In genomic region chr19:29039334-29039733, GRCm38 (mm10) we compare ENCODE assay signal across 28 mouse cellular contexts. TPM values are rescaled to one million over a fixed set of nuclear protein-coding genes. Genes with fewer than 3 reads are reported as not detected.
A peak's percentile ranks its signal among the peaks of the same experiment; 100 is the strongest.
DNase-seq lines count a peak whose midpoint lies in the region; ATAC-seq and TF ChIP-seq lines count a peak whose summit lies in the region.
"Had no signal": no experiment of that assay in that cellular context is flagged by ENCODE, and none has a peak within 500 bp of the region (broad histone marks: within the 10 kb centered on the region; RNA-seq: fewer than 3 reads in every experiment).

No protein-coding gene starts in this region.

- no peak for DNase-seq in heart, adult 2 months
- DNase-seq in liver, adult 2 months (ENCODE audit: extremely low read depth, low read depth, low spot score), result no peak
- DNase-seq in ES-CJ7 (ENCODE audit: low read depth, low spot score) (peak; percentile 35), ZHBTc4 (ENCODE audit: low read depth, low spot score) (peak; percentile 47)
- DNase-seq in hindbrain, embryonic 14.5 days (ENCODE audit: low spot score), result no peak
- DNase-seq in kidney, postnatal 36 days, result no peak
- DNase-seq: adrenal gland, adult 2 months; adrenal gland, postnatal 36 days; cerebellum, adult 9-10 months; embryo, embryonic 11 days; heart, postnatal 14 days; kidney, postnatal 4 days; liver, embryonic 13.5 days; lung, postnatal 36 days; right cerebral cortex, postnatal 4 days; thymus, postnatal 4 days had no signal

- H3K9ac ChIP-seq in heart, adult 2 months (ENCODE audit: low read depth, low read length), result no peak overlapping the region
- no peak overlapping the region for H3K9ac ChIP-seq in heart, embryonic 11.5 days (ENCODE audit: low read depth, low read length)
- H3K9ac ChIP-seq in liver, adult 2 months (ENCODE audit: low read depth, low read length), result no peak overlapping the region
- no peak overlapping the region for H3K9ac ChIP-seq in liver, embryonic 12.5 days
- no peak overlapping the region for H3K9ac ChIP-seq in hindbrain, embryonic 14.5 days
- H3K9ac ChIP-seq: embryonic facial prominence, embryonic 12.5 days; intestine, embryonic 15.5 days; limb, embryonic 12.5 days; liver, embryonic 13.5 days; lung, embryonic 15.5 days; neural tube, embryonic 13.5 days had no signal

- H3K4me2 ChIP-seq in heart, embryonic 11.5 days, result no peak overlapping the region
- no peak overlapping the region for H3K4me2 ChIP-seq in liver, embryonic 12.5 days
- H3K4me2 ChIP-seq in hindbrain, embryonic 14.5 days (replicated peaks), result no peak overlapping the region
- H3K4me2 ChIP-seq: embryonic facial prominence, embryonic 12.5 days; intestine, embryonic 15.5 days; limb, embryonic 12.5 days; liver, embryonic 13.5 days; lung, embryonic 15.5 days; midbrain, embryonic 11.5 days; neural tube, embryonic 13.5 days had no signal

- H3K79me2 ChIP-seq in heart, adult 2 months (replicated peaks; ENCODE audit: control insufficient read depth, insufficient read depth, low read length), result peaks cover 3% of the 10 kb centered on the region
- peaks cover 31% of the 10 kb centered on the region; the same call in 1 of the 2 replicates for H3K79me2 ChIP-seq in liver, adult 2 months (ENCODE audit: control insufficient read depth, insufficient read depth, low read length)

- H3K9me3 ChIP-seq in heart, embryonic 11.5 days (replicated peaks; ENCODE audit: control insufficient read depth, low read length), result no peaks in the 10 kb centered on the region
- no peaks in the 10 kb centered on the region for H3K9me3 ChIP-seq in liver, embryonic 12.5 days (replicated peaks)
- H3K9me3 ChIP-seq in hindbrain, embryonic 14.5 days (ENCODE audit: control insufficient read depth, low read length), result no peaks in the 10 kb centered on the region; the same call in 1 of the 2 replicates
- H3K9me3 ChIP-seq: embryonic facial prominence, embryonic 12.5 days; intestine, embryonic 15.5 days; lung, embryonic 15.5 days; neural tube, embryonic 13.5 days had no signal

- no peak for TF ChIP-seq POLR2A in heart, adult 2 months (IDR thresholded peaks at IDR 0.05; ENCODE audit: insufficient read depth, low read depth, low read length)
- no peak for TF ChIP-seq POLR2A in liver, adult 2 months (IDR thresholded peaks at IDR 0.05; ENCODE audit: extremely low read depth, insufficient read depth, low read length)

- H3K4me3 ChIP-seq in heart, adult 2 months, result no peak overlapping the region
- no peak overlapping the region for H3K4me3 ChIP-seq in heart, embryonic 11.5 days (ENCODE audit: low read depth, low read length)
- H3K4me3 ChIP-seq in liver, adult 2 months (ENCODE audit: insufficient read depth, low read depth, low read length), result no peak overlapping the region
- no peak overlapping the region for H3K4me3 ChIP-seq in liver, embryonic 12.5 days
- H3K4me3 ChIP-seq in hindbrain, embryonic 14.5 days (replicated peaks; ENCODE audit: low read length), result no peak overlapping the region
- H3K4me3 ChIP-seq: embryonic facial prominence, embryonic 12.5 days; hindbrain, embryonic 10.5 days; intestine, embryonic 15.5 days; limb, embryonic 12.5 days; liver, embryonic 13.5 days; lung, embryonic 15.5 days; neural tube, embryonic 13.5 days had no signal

- H3K4me1 ChIP-seq in heart, adult 2 months (ENCODE audit: control insufficient read depth, insufficient read depth, low read length), result peaks cover 3% of the 10 kb centered on the region; the same call in 1 of the 2 replicates
- H3K4me1 ChIP-seq in heart, embryonic 11.5 days (ENCODE audit: control insufficient read depth, insufficient read depth, low read length), result peaks cover 4% of the 10 kb centered on the region; the same call in 1 of the 2 replicates
- H3K4me1 ChIP-seq in liver, adult 2 months (ENCODE audit: control insufficient read depth, insufficient read depth, low read length), result peaks cover 15% of the 10 kb centered on the region
- no peaks in the 10 kb centered on the region for H3K4me1 ChIP-seq in liver, embryonic 12.5 days
- peaks cover 3% of the 10 kb centered on the region; the same call in 1 of the 2 replicates for H3K4me1 ChIP-seq in hindbrain, embryonic 14.5 days (replicated peaks; ENCODE audit: control insufficient read depth, insufficient read depth, low read length)
- H3K4me1 ChIP-seq: embryonic facial prominence, embryonic 12.5 days; intestine, embryonic 15.5 days; limb, embryonic 12.5 days; liver, embryonic 13.5 days had no signal

- no peak overlapping the region for H3K27ac ChIP-seq in heart, adult 2 months
- no peak overlapping the region for H3K27ac ChIP-seq in heart, embryonic 11.5 days (ENCODE audit: low read depth, low read length)
- H3K27ac ChIP-seq in liver, adult 2 months (replicated peaks; ENCODE audit: insufficient read depth, low read depth, low read length), result peak overlapping the region; percentile 59; the same call in 1 of the 2 replicates
- no peak overlapping the region for H3K27ac ChIP-seq in liver, embryonic 12.5 days
- no peak overlapping the region for H3K27ac ChIP-seq in hindbrain, embryonic 14.5 days
- H3K27ac ChIP-seq: embryonic facial prominence, embryonic 12.5 days; hindbrain, embryonic 10.5 days; hindbrain, postnatal 0 days; intestine, embryonic 15.5 days; limb, embryonic 12.5 days; liver, embryonic 13.5 days; lung, embryonic 15.5 days; neural tube, embryonic 13.5 days had no signal

- peak; percentile 28 for TF ChIP-seq CTCF in heart, adult 2 months (IDR thresholded peaks at IDR 0.05)
- TF ChIP-seq CTCF in liver, adult 2 months (IDR thresholded peaks at IDR 0.05; ENCODE audit: low read depth, low read length), result no peak

- TF ChIP-seq EP300 in heart, adult 2 months (IDR thresholded peaks at IDR 0.05; ENCODE audit: insufficient read depth, low read depth, low read length), result no peak

- no peak for ATAC-seq in heart, embryonic 11.5 days (replicated peaks; ENCODE audit: insufficient number of reproducible peaks, low FRiP score, low TSS enrichment)
- no peak for ATAC-seq in liver, embryonic 12.5 days
- no peak for ATAC-seq in hindbrain, embryonic 14.5 days (ENCODE audit: low FRiP score)
- ATAC-seq: activated CD4-positive, CD25-positive, alpha-beta regulatory T cell, adult 4 months; forebrain, embryonic 14.5 days; hindbrain, postnatal 0 days; intestine, embryonic 15.5 days had no signal

- intact Hi-C loops in heart, adult 2 months (cut with DNase I), result no loop called here

- H3K36me3 ChIP-seq in heart, adult 2 months (ENCODE audit: control insufficient read depth, insufficient read depth, low read length), result peaks cover 5% of the 10 kb centered on the region
- peaks cover 12% of the 10 kb centered on the region for H3K36me3 ChIP-seq in heart, embryonic 11.5 days (ENCODE audit: control insufficient read depth, insufficient read depth, low read length)
- peaks cover 24% of the 10 kb centered on the region for H3K36me3 ChIP-seq in liver, adult 2 months (ENCODE audit: control insufficient read depth, insufficient read depth, low read length)
- peaks cover 50% of the 10 kb centered on the region for H3K36me3 ChIP-seq in liver, embryonic 12.5 days
- H3K36me3 ChIP-seq in hindbrain, embryonic 14.5 days (replicated peaks; ENCODE audit: control insufficient read depth, insufficient read depth), result peaks cover 14% of the 10 kb centered on the region

- no peaks in the 10 kb centered on the region for H3K27me3 ChIP-seq in heart, adult 2 months (ENCODE audit: control insufficient read depth, insufficient read depth, low read length)
- H3K27me3 ChIP-seq in heart, embryonic 11.5 days (ENCODE audit: control insufficient read depth, insufficient read depth, low read length), result no peaks in the 10 kb centered on the region
- no peaks in the 10 kb centered on the region for H3K27me3 ChIP-seq in liver, adult 2 months (ENCODE audit: control insufficient read depth, insufficient read depth, low read length)
- no peaks in the 10 kb centered on the region for H3K27me3 ChIP-seq in liver, embryonic 12.5 days (replicated peaks)
- no peaks in the 10 kb centered on the region for H3K27me3 ChIP-seq in hindbrain, embryonic 14.5 days (ENCODE audit: control insufficient read depth, insufficient read depth, low read length)
- H3K27me3 ChIP-seq: embryonic facial prominence, embryonic 12.5 days; intestine, embryonic 15.5 days; limb, embryonic 12.5 days; liver, embryonic 13.5 days; lung, embryonic 15.5 days; neural tube, embryonic 13.5 days had no signal

RNA-seq across cellular contexts. Expression of gene Ak3, which starts 8.4 kb away (rescaled TPM):
- 100 to 1,000 TPM in 1 of 2 experiments, 10 to 100 TPM in 1; 85.8 to 101 TPM for total RNA-seq in heart, adult 2 months (2021)
- polyA plus RNA-seq in heart, adult 2 months (2012; rRNA removed), result 70.1 and 94.1 TPM in 2 replicates
- 72.5 and 74.4 TPM in 2 replicates for polyA plus RNA-seq in heart, embryonic 11.5 days (2014; fragmentation: Nextera tagmentation; extraction: Ambion mirVana)
- total RNA-seq in liver, adult 2 months (2014; rRNA removed), result 241 and 247 TPM in 2 replicates
- polyA plus RNA-seq in liver, adult 2 months (2012; rRNA removed), result 183 and 205 TPM in 2 replicates
- polyA plus RNA-seq in liver, embryonic 12.5 days (2016; fragmentation: Nextera tagmentation; extraction: Ambion mirVana), result 56.9 and 59.3 TPM in 2 replicates
- polyA plus RNA-seq in hindbrain, embryonic 14.5 days (2014; fragmentation: Nextera tagmentation; extraction: Ambion mirVana), result 69.8 and 88.2 TPM in 2 replicates

RNA-seq across cellular contexts. Expression of gene Cdc37l1, which starts 49.2 kb away (rescaled TPM):
- total RNA-seq in heart, adult 2 months (2021), result 10 to 100 TPM; 68.6 to 80.4 TPM
- 20.4 and 37.3 TPM in 2 replicates for polyA plus RNA-seq in heart, adult 2 months (2012; rRNA removed)
- 35.6 and 36.7 TPM in 2 replicates for polyA plus RNA-seq in heart, embryonic 11.5 days (2014; fragmentation: Nextera tagmentation; extraction: Ambion mirVana)
- total RNA-seq in liver, adult 2 months (2014; rRNA removed), result 33.5 and 37.3 TPM in 2 replicates
- polyA plus RNA-seq in liver, adult 2 months (2012; rRNA removed), result 6.8 and 8.6 TPM in 2 replicates
- polyA plus RNA-seq in liver, embryonic 12.5 days (2016; fragmentation: Nextera tagmentation; extraction: Ambion mirVana), result 17.8 and 18.1 TPM in 2 replicates
- polyA plus RNA-seq in hindbrain, embryonic 14.5 days (2014; fragmentation: Nextera tagmentation; extraction: Ambion mirVana), result 56.6 and 58.3 TPM in 2 replicates

Comparison
In these comparisons a context has a peak if more than half of its experiments do, and no peak if none do; other contexts are left out.
1. DNase-seq: peak in ES-CJ7 (single experiment) and ZHBTc4 (single experiment); none in heart, adult 2 months (0 of 2), liver, adult 2 months (single experiment), hindbrain, embryonic 14.5 days (single experiment) and kidney, postnatal 36 days (0 of 2).